Mouse (Mus musculus) A20 (cell line): ENCODE data around the gene Rora.

Experiments used
- DNase-seq: peaks from one replicate; pipeline ENCODE4 v3.0.0-alpha.2; 2011; ENCODE audit warnings: low read depth, low spot score

Rora gene

DNA sequence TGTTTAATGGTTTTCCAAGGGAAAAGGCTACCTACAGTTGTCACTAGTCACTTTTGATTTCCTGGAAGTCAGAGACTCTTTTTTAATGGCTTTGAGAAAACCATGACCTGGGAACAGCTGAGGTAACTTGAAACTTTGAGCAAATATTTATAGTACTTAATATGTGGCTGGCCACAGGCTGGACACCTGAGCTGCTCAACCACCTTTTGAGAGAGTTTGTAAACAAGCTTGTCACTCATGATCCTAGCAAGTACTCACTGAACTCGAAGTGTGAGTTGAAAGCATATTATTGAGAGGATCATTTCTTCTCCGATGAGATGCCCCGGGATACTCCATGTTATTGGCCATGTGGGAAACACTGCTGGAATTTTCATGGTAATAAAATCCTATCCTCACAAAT lies 353.1 kb downstream of the Rora start:
- DNase-seq = no peak

DNA sequence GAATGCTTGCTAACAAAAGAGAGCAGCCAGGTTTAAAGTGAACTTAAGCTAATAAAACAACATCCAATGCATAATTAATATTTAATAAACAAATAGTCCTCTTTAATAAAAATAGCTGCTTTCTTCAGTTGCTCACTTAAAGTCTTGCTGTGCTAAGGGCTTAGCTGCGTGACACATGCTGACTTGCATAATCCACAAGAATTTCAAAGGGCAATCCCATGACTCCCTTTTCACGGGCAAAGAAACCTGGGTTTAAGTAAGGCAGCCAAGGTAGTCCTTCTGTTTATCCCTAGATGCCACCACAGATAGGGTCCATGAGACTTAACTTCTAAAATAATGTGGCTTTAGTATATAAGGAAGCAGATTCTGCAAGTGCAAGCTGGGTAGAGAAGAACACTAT lies 355.1 kb downstream of the Rora start:
- no peak for DNase-seq

DNA sequence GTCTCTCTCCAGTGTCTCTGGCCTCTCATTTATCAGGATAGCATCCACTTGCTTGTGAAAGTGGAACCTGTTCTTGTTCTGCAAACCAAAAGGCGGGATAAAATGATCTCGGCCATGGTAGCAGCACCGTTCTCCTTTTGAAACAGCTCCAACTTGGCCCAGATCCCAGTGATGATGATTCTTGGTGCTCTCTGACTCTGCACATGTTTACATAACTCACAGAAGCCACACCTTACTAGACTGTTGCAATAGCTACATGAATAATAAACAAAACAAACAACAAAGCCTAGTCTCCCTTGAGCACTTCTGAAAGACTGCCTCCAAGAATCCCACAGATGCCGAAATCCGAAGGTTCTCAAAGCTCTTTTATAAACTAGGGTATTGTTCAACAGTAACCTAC lies 357.3 kb downstream of the Rora start:
- DNase-seq = no peak

DNA sequence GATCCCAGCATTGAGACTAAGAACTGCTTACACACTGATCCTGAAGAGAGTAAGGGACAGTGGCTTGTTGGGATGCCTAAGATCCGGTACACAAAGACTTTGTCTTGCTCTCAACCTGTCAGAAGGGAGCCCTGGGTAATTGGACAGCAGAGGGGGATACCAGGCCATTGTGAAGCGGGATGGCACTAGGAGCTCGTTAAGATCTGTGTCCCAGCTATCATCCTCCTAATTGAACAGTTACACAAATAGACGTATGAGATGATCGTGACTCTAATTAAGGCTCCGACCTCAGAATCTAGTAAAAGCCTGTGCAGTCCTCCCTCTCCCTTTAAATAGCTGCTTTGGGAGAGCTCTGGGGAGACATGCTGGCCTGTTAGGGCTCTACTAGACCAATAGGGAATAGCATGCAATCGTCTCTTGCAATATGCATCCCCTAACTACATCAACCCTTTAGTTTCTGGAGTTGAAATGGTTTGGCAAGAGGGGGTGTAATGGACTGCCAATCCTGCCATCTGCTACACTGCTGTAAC lies 359.7 kb downstream of the Rora start:
- DNase-seq = no peak

GRCm38 (mm10) chr9:69014203-69014602 lies 360.6 kb downstream of the Rora start:
- no peak for DNase-seq

- DNase-seq = no peak
Measured at GRCm38 (mm10) chr9:69020381-69020780, 366.8 kb downstream of the Rora start.

GRCm38 (mm10) chr9:69021482-69021881 lies 367.9 kb downstream of the Rora start:
- DNase-seq = no peak

- no peak for DNase-seq
Measured at GRCm38 (mm10) chr9:69023314-69023713, 369.7 kb downstream of the Rora start.

- DNase-seq = no peak
Measured at GRCm38 (mm10) chr9:69028177-69028576, 374.6 kb downstream of the Rora start.

DNA sequence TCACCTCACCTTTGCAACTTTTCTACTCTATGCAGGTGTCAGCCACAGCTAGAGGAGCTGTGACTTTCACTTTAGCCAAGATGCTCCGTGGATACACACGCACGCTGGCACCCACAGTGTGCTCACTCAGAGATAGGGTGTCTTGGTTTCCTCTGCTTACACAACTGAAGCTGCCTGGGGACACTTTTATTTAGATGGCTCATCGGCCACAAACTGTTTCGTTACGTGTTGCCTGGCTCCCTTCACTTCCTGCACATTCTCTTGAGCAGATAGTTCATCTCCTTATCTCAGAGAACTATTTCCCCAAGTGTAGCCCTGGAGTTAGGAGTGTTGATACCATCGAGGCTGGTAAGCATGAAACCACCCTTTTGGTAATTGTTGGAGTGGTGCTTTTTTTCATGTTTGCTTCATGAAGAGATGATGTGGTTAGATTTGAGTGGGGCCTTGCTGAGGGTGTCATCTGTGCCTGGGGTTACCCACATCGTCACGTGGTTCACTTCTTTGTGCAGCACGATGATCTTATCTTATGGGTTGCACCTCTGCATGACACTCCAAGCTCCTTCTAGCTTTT lies 380.8 kb downstream of the Rora start:
- no peak for DNase-seq

DNA sequence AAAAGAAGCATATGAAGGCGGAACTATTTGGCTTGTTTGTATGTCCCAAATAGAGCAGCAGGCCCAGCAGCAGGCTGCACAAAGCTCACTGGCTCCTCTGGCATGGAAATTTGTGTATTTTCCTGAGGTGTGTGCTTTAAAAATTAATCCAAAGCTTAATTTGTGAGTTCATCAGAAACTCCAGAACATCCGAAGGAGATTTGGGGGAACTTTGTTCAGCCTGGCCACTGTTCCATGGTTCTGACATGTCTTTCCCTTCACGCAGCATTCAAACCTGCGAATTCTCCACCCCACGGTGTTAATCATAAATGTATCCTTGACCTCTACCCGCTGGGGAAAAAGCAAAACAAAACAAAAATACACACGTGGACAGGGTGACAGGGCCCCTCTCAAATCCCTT lies 381.9 kb downstream of the Rora start:
- DNase-seq = no peak

DNA sequence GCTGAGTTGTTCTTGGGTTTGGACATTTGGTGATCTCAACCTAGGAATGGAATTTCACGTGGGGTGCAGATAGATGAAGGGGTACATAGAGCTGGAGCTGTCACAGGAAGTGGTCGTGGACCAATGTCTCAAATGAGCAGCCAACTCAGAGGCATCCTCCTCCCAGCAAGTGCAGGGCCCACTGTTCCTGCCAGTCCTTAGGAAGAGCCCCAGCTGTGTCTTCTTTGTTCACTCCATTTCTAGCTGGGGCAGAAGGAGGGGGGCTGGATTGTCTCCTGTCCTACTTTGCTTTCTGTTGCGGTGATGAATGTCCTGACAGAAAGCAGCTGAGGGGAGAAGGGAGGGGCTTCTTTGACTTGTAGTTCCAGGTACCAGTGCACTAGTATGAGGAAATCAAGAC lies 382.7 kb downstream of the Rora start:
- no peak for DNase-seq

DNA sequence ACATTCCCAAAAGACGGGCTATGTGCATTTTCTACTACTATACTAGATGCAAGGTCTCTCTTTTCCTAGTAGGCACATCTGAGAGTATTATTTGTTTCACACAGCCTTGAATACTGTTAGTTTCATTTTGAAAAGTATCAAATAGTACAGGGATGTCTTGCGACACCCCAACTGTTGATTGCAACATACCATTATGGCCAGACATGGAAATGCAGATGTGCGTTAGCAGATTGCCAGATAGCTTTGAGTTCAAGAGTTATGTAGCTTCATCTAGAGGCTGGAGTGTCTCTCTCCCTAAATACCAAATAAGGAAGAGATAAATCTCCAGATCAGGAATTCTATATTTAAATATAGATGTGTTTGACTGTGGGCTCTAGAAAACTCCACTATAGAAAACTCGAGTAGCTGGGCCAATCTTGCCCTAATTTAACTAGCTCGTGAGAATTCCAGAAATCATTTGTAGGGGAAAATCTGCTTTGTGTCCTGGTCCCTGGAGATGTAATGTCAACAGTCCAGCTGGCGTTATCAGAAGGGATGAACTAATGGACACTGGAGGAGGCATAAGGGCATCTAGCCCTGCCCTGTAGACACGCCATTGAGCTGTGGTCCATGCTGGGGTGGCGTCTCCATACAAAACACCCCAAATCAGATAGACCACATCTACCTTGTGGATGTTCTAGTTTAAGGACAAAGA lies 390.5 kb downstream of the Rora start:
- DNase-seq = no peak

DNA sequence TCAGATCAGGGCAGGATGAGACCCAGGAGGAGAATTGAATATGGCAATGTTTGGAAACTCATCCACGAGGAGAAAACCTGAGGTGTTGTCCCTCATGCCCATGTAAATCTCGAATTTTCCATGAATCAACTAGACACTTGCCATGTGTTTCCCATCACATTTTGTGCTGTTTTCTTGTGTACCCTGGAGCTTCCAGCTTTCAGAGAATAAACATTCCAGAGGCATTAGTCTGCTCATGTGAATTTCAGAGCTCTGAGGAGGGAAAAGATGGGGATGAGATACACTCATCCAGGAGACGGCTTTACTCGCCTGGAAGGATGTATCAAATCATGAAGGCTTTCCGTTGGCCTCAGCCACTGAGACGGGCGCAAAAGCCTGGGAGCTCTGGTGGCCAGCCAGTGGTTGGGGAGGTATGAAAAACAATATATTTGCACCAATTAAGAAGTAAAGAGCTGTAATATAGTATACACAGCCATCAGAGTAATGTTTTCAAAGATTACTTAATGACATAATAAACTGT lies 391.1 kb downstream of the Rora start:
- no peak for DNase-seq

GRCm38 (mm10) chr9:69045908-69046307 lies 392.3 kb downstream of the Rora start:
- DNase-seq = no peak

DNA sequence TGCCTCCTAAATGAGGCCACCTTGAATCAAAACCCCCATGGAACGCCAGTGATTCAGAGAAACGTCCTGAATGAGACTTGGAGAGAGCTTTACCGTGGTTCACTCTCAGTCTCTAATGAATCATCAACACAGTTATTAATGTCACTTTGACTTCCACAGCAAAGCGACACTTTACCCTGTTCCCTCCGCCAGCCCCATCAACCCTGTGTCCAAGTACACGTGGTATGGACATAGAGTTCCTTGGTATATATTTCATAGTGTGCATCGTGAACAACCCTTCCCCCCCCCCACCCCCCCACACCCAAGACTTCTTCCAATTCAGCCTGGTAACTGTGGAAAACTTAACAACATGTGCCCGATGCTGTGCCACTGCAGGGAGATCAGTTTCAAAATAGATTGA lies 397.3 kb downstream of the Rora start:
- no peak for DNase-seq

DNA sequence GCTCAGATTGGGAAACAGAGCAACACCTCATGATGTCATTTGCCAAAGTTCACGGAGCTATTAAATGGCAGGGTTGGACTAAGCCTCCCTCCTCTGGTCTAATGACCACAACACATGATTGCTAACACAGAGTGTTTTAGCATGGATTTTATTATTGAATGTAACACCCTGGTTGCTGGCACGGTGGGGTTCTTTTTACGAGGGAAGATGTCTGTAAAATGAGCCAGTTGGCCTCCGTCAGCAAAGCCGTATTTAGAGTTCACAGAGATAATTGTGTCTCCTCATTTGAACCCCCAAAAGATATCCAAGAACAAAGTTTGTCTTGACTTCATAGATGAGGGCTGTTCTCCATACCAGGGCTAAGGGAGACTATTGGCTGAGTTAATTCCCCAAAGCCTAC lies 398.3 kb downstream of the Rora start:
- DNase-seq = no peak

DNA sequence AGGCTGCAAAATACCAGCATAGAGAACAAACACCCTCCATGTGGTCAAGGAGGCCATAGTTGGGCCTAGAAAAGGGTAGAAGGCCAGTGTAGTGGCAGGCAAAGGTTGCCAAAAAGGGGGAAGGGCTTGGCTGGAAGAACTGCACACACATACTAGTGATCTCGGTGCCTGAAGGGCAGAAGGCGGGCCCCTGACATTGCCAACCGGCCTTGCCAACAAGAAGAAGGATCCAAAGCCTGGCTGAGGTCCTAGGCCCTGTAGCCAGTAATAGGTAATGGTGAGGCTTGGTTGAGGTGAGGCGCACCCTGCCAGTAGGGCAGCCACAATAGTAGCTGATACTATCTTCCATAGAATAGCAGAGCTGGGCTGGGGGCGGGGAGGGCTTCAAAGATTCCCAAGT lies 401.7 kb downstream of the Rora start:
- no peak for DNase-seq

DNA sequence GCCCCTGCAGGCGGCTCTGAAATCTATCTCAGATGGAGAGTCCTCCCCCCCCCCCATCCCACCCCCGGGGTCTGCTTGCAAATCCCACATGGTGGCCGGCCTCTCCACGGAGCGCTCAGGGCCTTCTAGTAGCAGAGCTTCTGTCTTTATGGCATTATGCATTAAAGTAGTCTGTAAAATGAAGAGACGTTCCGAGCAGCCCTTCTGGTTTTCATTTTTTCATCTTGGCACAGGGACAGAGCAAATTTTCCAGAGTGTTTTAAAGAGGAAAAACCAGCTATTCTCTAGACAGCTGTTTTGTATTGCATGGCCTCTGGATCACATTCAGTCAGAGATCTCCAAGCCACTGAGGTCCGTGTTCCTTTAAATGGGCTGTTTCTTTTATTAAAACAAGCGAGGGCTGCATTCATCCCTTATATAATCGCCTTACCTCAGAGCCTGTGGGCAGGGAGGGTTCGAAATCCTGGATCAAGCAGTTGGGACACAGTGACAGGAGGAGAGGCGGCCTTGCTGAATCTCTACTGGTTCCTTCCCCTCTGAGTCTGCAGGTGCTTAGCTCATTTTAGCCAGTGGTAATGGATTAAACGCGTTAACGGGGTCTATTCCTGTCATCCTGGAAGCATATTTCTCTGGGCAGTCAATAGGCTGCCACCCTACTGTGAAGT lies 417.7 kb downstream of the Rora start:
- DNase-seq = no peak

GRCm38 (mm10) chr9:69073271-69073670 lies 419.7 kb downstream of the Rora start:
- DNase-seq = no peak

GRCm38 (mm10) chr9:69084086-69084719 lies 430.6 kb downstream of the Rora start:
- no peak for DNase-seq
